Mouse (Mus musculus): ENCODE measurements at regions not wholly inside any gene's neighbourhood (a gene's known extent, or its start where the extent isn't known, plus 50 kb on each side); places are given as distances from the start of the nearest gene placed in this dataset.
"Not testable (repeated sequence)": the region's sequence is repeated elsewhere in the genome, so short reads cannot be mapped to it uniquely, and the experiment has no call there.

DNA sequence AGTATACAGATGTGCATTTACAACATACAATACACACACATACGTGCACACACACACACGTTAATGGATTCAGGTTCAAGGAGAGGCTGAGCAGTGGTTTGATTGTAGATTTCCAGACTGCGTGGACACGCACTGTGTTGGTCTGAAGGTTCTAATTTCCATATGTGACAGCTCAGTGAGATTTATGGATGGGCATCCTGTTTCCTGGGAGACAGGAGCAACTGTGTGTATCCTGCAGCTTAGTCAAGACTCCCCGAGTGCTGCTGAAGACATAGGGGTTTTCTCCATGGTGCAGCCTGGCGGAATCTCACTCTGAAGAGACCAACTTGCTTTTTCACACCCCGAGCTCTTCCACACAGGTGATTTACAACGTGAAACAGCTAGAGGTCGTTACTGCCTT, 119.3 kb upstream of the Foxk1 start:
- DNase-seq (ENCODE audit: low spot score) = no peak

DNA sequence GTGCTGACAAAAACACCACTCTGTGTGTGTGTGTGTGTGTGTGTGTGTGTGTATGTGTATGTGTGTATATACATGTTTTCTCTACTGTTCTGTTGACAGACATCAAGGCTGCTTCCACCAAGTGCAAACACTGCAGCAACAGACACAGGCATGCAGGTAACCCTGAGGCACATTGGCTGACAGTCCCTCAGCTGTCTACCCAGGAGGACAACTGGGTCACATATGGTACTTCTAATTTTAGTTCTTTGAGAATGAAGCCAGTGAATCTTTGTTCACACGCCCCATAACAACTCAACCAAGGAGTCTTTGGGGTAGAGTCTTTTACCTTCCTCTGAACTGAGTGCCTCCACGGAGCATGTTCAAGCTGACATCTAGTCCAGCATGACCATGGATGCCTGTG, 113.3 kb upstream of the Foxk1 start:
- DNase-seq (ENCODE audit: low spot score) = no peak

DNA sequence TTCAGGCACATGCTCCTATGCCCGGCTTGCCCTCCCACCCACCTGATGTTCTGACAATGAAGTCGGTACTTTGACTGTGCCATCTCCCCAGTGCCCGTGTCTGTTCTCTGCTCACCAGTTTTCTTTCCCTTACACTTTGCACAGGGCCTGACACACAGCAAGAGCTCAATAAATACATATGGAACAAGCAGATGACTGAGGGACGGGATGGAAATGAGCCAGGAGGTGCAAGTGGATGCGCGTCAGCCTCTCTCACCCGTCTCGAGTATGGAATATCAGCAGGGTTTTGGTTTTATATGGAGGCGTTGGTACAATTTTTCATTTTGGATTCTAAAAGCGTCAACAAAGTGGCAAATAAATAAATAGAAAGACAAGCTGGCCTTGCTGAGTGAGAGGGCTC, 109.8 kb upstream of the Foxk1 start:
- no peak for DNase-seq (ENCODE audit: low spot score)

DNA sequence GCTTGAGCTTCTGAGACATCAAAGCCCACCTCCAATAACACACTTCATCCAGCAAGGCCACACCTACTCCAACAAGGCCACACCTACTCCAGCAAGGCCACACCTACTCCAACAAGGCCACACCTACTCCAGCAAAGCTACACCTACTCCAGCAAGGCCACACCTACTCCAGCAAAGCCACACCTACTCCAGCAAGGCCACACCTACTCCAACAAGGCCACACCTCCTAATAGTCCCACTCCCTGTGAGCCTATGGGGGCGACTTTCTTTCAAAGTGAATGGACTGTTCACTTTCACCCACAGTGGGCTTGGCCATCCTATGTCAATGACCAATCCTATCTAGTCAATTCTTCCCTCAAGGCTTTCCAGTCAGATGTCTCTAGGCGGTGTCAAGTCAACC, 104.9 kb upstream of the Foxk1 start:
- DNase-seq (ENCODE audit: low spot score) = not testable (repeated sequence)

GRCm38 (mm10) chr5:142299621-142300020, 101.7 kb upstream of the Foxk1 start:
- DNase-seq (ENCODE audit: low spot score) = no peak

DNA sequence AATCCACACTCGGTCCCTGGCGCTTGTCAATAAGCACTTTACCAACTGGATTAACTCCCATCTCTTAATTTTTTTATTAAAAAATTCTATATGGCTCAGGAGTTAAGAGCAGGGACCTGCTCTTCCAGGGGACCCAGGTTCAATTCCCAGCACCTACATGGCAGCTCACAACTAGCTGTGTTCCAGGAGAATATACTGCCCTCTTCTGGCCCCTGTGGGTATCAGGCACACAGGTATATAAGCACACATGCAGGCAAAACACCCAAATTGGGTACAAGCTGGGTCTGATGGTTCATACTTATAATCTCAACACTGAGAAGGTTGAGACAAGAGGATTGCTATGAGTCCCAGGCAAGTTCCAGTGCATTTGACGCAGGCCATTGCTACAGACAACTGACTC, 92.8 kb upstream of the Foxk1 start:
- no peak for DNase-seq (ENCODE audit: low spot score)

GRCm38 (mm10) chr5:142313944-142314343, 87.4 kb upstream of the Foxk1 start:
- DNase-seq (ENCODE audit: low spot score) = peak; percentile 57

- no peak for DNase-seq (ENCODE audit: low spot score)
These were observed 86.8 kb upstream of the Foxk1 start for GRCm38 (mm10) chr5:142314466-142314865.

DNA sequence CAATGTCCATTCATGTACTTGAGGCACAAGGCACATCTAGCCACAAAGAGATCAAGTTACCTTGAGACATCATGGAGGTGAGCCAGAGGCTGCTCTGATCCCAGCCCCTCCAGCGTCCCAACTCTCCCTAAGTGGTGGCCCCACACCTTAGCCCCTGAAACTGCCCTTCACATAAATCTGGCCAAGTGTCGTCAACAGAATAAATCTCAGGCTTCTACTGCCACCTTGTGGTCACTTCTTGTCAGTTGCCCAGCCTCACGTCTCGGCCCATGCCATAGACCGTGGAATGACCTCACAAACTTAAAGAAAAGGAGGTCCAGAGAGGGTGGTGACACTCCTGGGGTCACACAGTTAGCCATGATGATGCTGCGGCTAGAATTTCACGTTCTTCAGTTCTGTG, 82.0 kb upstream of the Foxk1 start:
- DNase-seq (ENCODE audit: low spot score) = peak; percentile 73

DNA sequence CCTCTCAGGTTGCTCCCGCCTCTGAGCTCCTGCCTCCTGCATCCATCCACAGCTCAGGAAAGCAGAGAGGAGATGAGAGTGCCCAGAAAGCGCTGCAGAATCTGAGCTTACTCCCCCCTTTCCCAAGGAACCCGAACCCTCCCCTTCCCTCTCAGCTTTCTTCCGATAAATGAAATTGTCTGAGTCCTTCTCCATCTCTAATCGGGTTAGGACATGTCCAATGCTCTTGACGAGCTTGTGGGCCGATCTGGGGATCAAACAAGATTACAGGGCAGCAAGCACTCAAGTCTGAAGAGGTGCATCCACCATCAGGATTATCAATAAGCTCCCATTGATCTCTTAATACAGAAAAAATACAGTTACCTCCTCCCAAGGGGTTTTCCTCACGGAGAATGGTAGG, 80.0 kb upstream of the Foxk1 start:
- no peak for DNase-seq (ENCODE audit: low spot score)

- no peak for DNase-seq (ENCODE audit: low spot score)
These were observed 76.4 kb upstream of the Foxk1 start for GRCm38 (mm10) chr5:142324928-142325327.

GRCm38 (mm10) chr5:142325560-142325959, 75.7 kb upstream of the Foxk1 start:
- peak; percentile 72 for DNase-seq (ENCODE audit: low spot score)

GRCm38 (mm10) chr5:142327261-142327660, 74.0 kb upstream of the Foxk1 start:
- peak; percentile 75 for DNase-seq (ENCODE audit: low spot score)

- no peak for DNase-seq (ENCODE audit: low spot score)
These were observed 71.4 kb upstream of the Foxk1 start for GRCm38 (mm10) chr5:142329724-142330520.

GRCm38 (mm10) chr5:142332744-142333143, 68.6 kb upstream of the Foxk1 start:
- no peak for DNase-seq (ENCODE audit: low spot score)

GRCm38 (mm10) chr5:142337436-142337835, 63.9 kb upstream of the Foxk1 start:
- DNase-seq (ENCODE audit: low spot score) = no peak

GRCm38 (mm10) chr5:142338051-142338450, 63.2 kb upstream of the Foxk1 start:
- no peak for DNase-seq (ENCODE audit: low spot score)

- DNase-seq (ENCODE audit: low spot score) = no peak
These were observed 60.9 kb upstream of the Foxk1 start for GRCm38 (mm10) chr5:142340205-142341025.

GRCm38 (mm10) chr5:142341026-142341432, 60.3 kb upstream of the Foxk1 start:
- DNase-seq (ENCODE audit: low spot score) = no peak

GRCm38 (mm10) chr5:142346454-142346853, 54.8 kb upstream of the Foxk1 start:
- DNase-seq (ENCODE audit: low spot score) = no peak

GRCm38 (mm10) chr5:142350574-142350973, 50.7 kb upstream of the Foxk1 start:
- DNase-seq (ENCODE audit: low spot score) = no peak

Measured in testis, postnatal 10 days (tissue).